Mouse (Mus musculus): ENCODE results near the gene Ufsp2.
A peak's percentile ranks its signal among the peaks of the same experiment; 100 is the strongest.

Ufsp2 gene

DNA sequence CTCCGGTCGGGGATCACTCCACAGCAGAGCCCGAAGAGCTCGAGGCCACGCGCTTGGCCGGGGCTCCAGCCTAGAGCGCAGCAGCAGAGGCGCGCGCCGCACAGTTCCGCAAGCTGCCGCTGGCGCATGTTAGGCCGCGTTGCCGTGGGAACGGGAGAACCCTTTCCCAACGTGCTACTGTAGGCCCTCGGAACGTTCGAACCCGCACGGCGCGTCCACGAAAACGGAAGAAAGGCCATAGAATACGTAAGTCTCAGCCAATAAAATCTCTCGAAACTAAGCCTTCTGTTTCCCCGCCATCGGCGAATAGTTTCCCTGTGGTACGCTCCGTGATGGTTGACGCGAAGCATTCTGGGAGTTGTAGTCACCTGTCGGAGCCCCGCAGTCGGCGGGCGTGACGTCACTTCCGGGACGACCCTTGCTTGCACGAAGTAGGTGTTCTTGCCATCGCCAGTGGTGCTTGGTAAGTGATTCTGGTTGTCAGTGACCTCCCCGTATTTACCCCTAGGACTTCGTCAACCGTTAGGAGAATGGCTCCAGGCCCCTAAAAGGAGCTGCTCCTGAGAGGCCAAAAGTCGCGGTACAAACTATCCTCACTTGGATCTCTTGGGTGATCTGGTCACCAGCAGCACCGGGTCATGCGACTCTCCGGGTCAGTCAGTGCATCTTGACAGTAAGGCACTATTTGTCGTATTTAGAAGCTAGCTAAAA lies at the start of gene Ufsp2, which contains the start of gene 1700029J07Rik:
TSS of gene Ufsp2 (plus strand) at position 403 of the 711 bp plus-strand sequence.
TSS of gene 1700029J07Rik (minus strand) at position 127 of the 711 bp plus-strand sequence.
- DNase-seq (ENCODE audit: low spot score in 2 of 2), result peak; percentile 98 to 99

DNA sequence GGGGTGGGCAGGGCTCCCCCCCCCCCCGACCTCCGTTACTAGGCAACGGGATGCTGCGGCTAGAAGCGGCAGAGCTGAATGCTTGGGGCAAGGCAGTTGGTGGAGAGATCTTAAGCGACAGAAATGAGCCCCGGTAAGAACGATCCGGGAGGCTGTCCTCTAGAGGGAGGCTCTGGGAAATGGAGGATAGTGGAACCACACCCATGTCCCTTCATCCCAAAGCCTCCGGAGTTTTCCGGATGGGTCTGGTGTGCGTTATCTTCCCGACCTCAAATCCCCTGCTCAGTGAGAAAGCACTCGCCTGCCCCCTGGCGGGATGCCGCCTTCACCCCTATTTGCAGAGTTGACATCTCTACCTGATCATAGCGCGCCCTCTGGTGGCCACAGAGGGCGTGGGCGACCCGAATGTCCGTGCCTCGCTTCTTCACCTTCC lies 40.7 kb upstream of the Ufsp2 start, which contains the start of gene Ccdc110:
TSS of gene Ccdc110 (plus strand) at position 38 of the 433 bp plus-strand sequence.
- DNase-seq (ENCODE audit: low spot score in 2 of 2), result peak; percentile 80 to 97

- DNase-seq (ENCODE audit: low spot score in 2 of 2), result no peak
These were observed 38.3 kb upstream of the Ufsp2 start for GRCm38 (mm10) chr8:45936986-45937385.

DNA sequence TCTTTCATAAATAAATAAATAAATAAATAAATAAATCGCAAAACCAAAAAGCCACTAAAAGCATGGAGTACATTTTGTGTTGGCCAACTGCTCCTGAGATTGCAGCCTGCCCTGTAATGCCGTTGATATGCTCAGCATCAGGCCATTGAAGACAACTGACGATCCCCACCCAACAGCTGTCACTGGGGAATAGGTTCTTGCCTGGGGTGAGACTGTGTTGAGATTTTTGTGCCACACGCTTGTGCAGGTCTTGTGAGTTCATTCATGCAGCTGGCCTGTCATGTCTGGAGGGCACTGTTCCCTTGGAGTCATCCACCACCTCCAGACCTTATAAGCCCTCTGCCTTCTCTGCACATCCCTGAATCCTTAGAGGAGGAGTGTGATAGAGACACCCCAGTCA lies 29.0 kb upstream of the Ufsp2 start:
- DNase-seq (ENCODE audit: low spot score in 2 of 2), result no peak

DNA sequence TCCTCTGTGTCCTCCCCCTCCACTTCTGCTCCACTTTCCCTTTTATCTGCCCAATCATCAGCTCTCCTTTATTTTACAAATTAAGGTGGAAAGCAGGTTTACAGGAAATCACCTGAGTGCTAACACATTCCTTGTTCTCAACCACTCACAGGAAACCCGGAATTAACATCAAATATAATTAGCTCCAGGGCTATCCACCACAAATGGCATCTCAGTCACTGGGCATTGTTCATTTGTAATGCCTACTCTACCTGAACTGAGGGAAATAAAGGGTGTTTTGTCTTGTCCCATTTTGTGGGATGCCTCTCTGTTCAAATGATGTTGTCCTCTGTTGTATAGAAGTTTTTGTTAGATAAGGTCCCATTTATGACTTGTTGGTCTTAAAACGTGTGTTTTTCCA lies 24.7 kb upstream of the Ufsp2 start:
- DNase-seq (ENCODE audit: low spot score in 2 of 2), result no peak

DNA sequence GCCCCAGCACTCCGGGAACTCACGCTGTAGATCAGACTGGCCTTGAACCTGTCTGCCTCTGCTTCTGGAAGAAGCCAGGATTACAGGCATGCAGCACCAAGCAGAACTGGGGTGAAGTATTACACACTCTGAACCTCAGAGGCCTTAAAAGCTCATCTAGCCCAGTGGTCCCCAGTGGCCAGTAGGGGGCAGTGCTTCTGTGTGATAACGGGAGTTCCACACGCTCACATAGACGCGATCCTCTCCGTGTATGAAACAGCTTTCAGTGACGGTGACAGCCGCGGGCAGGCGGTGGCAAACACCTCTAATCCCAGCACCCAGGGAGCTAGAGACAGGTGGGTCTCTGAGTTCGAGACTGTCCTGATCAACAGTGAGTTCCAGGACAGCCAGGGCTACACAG lies 4.4 kb upstream of the Ufsp2 start:
- no peak for DNase-seq (ENCODE audit: low spot score in 2 of 2)

DNA sequence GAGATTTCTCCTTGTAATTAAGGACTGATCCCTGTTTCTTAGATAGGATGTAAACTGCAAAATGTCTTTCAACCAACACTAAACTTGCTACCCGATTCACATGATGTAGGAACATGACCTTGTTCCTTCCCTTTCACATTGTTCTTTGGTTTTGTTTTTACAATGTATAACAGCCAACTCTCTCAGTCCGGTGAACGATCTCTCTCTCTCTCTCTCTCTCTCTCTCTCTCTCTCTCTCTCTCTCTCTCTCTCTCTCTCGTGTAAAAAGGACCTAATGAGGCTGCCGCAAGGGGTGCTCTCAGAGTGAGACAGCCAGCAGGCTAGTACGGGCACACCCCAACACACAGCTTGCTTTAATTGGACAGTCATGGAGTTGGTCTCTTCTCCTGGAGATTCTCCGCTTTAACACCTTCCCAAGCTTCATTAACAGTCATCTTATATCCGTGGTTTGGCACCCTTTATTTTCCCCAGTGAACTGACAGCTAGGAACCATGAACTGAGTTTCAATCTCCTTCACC lies 1.3 kb upstream of the Ufsp2 start:
- DNase-seq (ENCODE audit: low spot score in 2 of 2), result no peak

DNA sequence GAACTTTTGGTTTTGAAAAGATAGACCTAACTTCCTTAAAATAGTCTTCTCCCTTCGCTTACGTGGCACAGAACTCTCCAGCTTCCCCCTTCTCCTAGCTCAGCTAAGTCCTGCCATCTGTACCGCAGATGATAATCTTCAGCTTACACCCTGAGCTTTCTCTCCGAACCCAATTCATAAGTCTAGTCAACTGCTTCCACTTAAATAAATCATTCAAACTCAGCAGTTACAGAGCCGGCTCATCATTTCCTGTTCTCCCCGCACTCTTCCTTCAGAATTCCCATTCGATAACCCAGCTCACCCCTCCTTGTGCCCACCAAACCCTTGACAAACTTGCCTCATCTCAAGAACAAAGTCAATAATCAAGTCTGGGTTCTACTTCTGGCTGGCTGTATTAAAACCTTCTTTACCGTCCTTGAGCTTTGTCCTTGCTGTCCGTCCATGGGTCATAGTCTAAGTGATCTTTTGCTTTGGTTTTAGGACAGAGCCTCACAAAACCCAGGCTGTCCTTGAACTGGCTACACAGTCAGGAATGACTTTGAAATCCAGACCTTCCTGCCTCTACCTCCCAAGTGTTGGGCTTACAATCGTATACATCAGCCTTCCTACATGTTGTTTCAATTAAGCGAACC lies 625 bp downstream of the Ufsp2 start:
- no peak for DNase-seq (ENCODE audit: low spot score in 2 of 2)

- DNase-seq (ENCODE audit: low spot score in 2 of 2), result no peak
These were observed 11.3 kb downstream of the Ufsp2 start for GRCm38 (mm10) chr8:45986665-45987064.

GRCm38 (mm10) chr8:45988189-45988588 lies 12.9 kb downstream of the Ufsp2 start:
- DNase-seq (ENCODE audit: low spot score in 2 of 2), result no peak

GRCm38 (mm10) chr8:45990631-45991310 lies 15.4 kb downstream of the Ufsp2 start:
- DNase-seq (ENCODE audit: low spot score in 2 of 2), result no peak

- no peak for DNase-seq (ENCODE audit: low spot score in 2 of 2)
These were observed 18.8 kb downstream of the Ufsp2 start for GRCm38 (mm10) chr8:45994111-45994510.

- DNase-seq (ENCODE audit: low spot score in 2 of 2), result no peak
These were observed 20.2 kb downstream of the Ufsp2 start for GRCm38 (mm10) chr8:45995576-45995975.

DNA sequence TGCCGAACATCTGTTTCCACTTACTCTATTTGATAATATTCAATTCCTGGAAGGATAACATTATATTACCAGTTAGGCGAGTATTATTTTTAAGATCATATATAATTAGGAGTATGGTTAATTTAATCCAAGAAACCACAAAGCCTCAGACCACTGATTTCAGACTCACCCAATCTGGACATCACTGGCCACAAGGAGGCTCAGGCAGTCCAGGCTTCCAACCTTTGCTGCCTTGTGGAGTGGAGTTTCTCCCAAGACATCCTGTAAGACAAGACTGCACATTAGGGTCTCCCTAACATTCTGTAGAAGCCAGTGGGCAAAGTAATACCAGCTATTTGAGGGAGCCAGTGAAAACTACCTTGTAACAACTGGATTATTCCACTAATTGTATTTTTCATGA lies 22.9 kb downstream of the Ufsp2 start:
- DNase-seq (ENCODE audit: low spot score in 2 of 2), result no peak

DNA sequence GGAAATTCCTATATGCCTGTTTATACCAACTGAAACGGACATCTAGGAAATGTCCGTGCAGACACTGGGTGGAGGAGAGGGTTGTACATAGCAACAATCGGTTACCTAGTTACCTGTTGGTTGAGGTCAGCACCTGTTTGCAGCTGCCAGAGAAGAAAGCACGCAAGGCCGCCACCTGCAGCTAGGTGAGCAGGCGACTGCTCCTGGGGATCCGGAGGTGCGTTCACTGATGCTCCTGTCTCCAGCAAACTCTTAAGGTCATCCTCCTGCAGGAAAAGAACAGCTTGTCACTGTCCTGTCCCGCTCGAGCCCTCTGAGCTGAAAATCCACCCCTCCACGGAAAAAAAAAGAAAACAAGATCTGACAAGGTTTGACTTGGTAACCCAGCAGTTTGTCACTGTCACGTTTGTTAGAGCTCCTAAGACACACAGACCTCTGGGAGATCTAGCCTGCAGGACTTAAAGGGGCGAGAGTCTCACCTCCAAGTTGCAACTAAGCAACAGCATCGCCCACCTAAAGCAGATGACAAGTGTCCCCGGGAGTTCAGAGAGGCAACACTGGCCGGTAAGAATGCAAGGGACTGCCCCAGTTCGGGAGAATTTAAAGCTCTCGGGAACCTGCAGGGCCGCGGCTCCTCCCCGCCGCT lies 23.9 kb downstream of the Ufsp2 start, which contains the start of gene Lrp2bp:
TSS of gene Lrp2bp (plus strand) at position 166 of the 646 bp plus-strand sequence.
- no peak for DNase-seq (ENCODE audit: low spot score in 2 of 2)

- peak; percentile 95 to 98 for DNase-seq (ENCODE audit: low spot score in 2 of 2)
These were observed 24.7 kb downstream of the Ufsp2 start for GRCm38 (mm10) chr8:45999784-46000705.

GRCm38 (mm10) chr8:46005596-46005995 lies 30.3 kb downstream of the Ufsp2 start, which contains the start of gene Ankrd37:
Ankrd37 (minus strand) TSS chr8:46005707.
- DNase-seq (ENCODE audit: low spot score in 2 of 2), result no peak

- DNase-seq (ENCODE audit: low spot score in 2 of 2), result no peak
These were observed 31.8 kb downstream of the Ufsp2 start for GRCm38 (mm10) chr8:46007050-46007672.

DNA sequence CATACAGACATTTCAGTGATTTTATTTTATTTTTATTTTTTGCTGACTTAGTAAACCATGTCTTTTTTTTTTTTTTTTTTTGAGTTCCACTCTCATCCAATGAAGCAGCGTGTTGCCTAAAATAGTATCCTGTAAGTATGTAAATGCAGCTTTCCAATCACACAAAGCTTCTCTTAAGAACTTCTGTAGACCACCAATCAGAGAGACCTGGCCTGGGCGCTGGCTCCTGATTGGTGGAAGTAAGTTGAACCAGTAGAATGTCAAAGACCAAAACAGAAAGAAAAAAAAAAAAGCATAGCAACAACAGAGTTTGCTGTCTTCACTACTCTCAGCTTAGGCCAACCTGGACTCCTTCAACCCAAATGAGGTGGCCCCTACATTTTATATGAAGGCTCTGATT lies 35.0 kb downstream of the Ufsp2 start:
- no peak for DNase-seq (ENCODE audit: low spot score in 2 of 2)
